Mouse (Mus musculus) lung, postnatal 0 days (tissue): ENCODE measurements around the gene Eif5a2.

Experiments used
- CTCF ChIP-seq: IDR thresholded peaks from 2 replicates; pipeline ENCODE4 v1.5.1; 2016; ENCODE audit warnings: antibody characterized with exemption, mild to moderate bottlenecking
- EP300 ChIP-seq: IDR thresholded peaks from 2 replicates; pipeline ENCODE4 v1.6.1; 2016; ENCODE audit warnings: antibody characterized with exemption, mild to moderate bottlenecking, control low read depth

- TF ChIP-seq CTCF (no peak), EP300 (no peak)
These were observed 40.7 kb upstream of the Eif5a2 start for GRCm38 (mm10) chr3:28740353-28740752.
